Mouse (Mus musculus): ENCODE measurements at regions not wholly inside any gene's neighbourhood (a gene's known extent, or its start where the extent isn't known, plus 50 kb on each side); places are given as distances from the start of the nearest gene placed in this dataset.

- DNase-seq (ENCODE audit: low spot score in 2 of 2), result no peak
Measured at GRCm38 (mm10) chr4:71226653-71227052, 531.1 kb downstream of the Gm11232 start.

- no peak for DNase-seq (ENCODE audit: low spot score in 2 of 2)
Measured at GRCm38 (mm10) chr4:71218060-71218459, 539.7 kb downstream of the Gm11232 start.

GRCm38 (mm10) chr4:71187801-71188200 lies 570.0 kb downstream of the Gm11232 start:
- no peak for DNase-seq (ENCODE audit: low spot score in 2 of 2)

- DNase-seq (ENCODE audit: low spot score in 2 of 2), result no peak
Measured at GRCm38 (mm10) chr4:71177661-71178060, 580.1 kb downstream of the Gm11232 start.

GRCm38 (mm10) chr4:71165802-71166201 lies 592.0 kb downstream of the Gm11232 start:
- no peak for DNase-seq (ENCODE audit: low spot score in 2 of 2)

GRCm38 (mm10) chr4:71131670-71132317 lies 597.0 kb upstream of the Megf9 start:
- no peak for DNase-seq (ENCODE audit: low spot score in 2 of 2)

- no peak for DNase-seq (ENCODE audit: low spot score in 2 of 2)
Measured at GRCm38 (mm10) chr4:71130946-71131669, 596.3 kb upstream of the Megf9 start.

GRCm38 (mm10) chr4:71129306-71129705 lies 594.5 kb upstream of the Megf9 start:
- DNase-seq (ENCODE audit: low spot score in 2 of 2), result no peak
